Mouse (Mus musculus) bone marrow, adult 2 months (tissue): ENCODE data around the gene Ccr8. TPM values are rescaled to one million over a fixed set of nuclear protein-coding genes. Genes with fewer than 3 reads are reported as not detected.

Source experiments
- H3K27ac ChIP-seq: fragments of 200-500 bp; 2 replicates; pipeline ENCODE4 v1.5.1; 2012; ENCODE audit warnings: low read depth, mild to moderate bottlenecking, control low read depth, inconsistent platforms, low read length; ENCODE audit not compliant: control insufficient read depth, poor library complexity, insufficient read depth
- H3K4me1 ChIP-seq: fragments of 200-500 bp; 2 replicates; pipeline ENCODE4 v1.6.1; 2011; ENCODE audit warnings: low read length; ENCODE audit not compliant: control insufficient read depth, insufficient read depth
- H3K4me3 ChIP-seq: fragments of 200-500 bp; replicated peaks from 2 replicates; pipeline ENCODE3; 2011; ENCODE audit warnings: mild to moderate bottlenecking, low read depth, low read length, control low read depth; ENCODE audit not compliant: control insufficient read depth
- CTCF ChIP-seq: fragments of 200-500 bp; IDR thresholded peaks from 2 replicates; pipeline ENCODE4 v1.5.1; 2011; ENCODE audit warnings: low read length, control low read depth; ENCODE audit not compliant: control insufficient read depth, insufficient read depth
- POLR2A ChIP-seq: fragments of 200-500 bp; IDR thresholded peaks from 2 replicates; pipeline ENCODE4 v1.6.1; 2011; ENCODE audit warnings: low read depth, mild to moderate bottlenecking, control low read depth, low read length, borderline replicate concordance; ENCODE audit not compliant: control insufficient read depth
- WGBS: fragments of 180-500 bp; shearing (Covaris S2); methylation state at CpG from one replicate; pipeline ENCODE4 v1.1.7; 2018; 5-methylcytosine and 5-hydroxymethylcytosine counted together
- polyA plus RNA-seq: library from polyadenylated mRNA; stranded (reverse); fragments of >200 nt; gene quantifications from 2 replicates; pipeline ENCODE4 v1.2.4, GENCODE M21; 2011; ENCODE audit warnings: low replicate concordance; ENCODE audit not compliant: missing spikeins, insufficient read depth, insufficient read length

The Ccr8 gene
- polyA plus RNA-seq, 1 experiment: not detected

DNA sequence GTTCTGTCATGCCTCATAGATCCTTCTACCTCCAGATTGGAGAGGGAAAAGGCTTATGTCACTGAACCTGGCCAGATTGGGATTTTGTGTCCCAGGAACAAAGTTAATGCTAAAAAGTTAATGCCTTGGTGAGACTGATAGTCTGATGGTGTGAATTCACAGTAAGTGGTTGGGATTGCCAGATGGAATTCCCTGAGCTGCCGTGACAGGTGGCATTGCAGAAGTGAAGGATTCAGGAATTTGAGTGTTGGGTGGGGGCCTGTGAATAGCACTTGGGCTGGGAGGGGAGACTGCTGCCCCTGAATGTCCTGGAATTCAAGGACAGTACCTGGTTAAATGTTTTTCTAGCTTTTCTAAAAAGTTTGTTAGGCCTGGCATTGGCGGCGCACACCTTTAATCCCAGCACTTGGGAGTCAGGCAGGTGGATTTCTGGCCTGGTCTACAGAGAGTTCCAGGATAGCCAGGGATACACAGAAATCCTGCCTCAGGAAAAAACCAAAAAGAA, 39.9 kb downstream of the Ccr8 start:
- Histone ChIP-seq H3K4me3 (no peak overlapping the region), H3K4me1 (peaks cover 1% of the 10 kb centered on the region; the same call in 1 of the 2 replicates), H3K27ac (no peak overlapping the region)
- WGBS: 89% methylated on average over 3 of the region's 3 CpGs
- no peak for TF ChIP-seq POLR2A
- no peak for TF ChIP-seq CTCF

DNA sequence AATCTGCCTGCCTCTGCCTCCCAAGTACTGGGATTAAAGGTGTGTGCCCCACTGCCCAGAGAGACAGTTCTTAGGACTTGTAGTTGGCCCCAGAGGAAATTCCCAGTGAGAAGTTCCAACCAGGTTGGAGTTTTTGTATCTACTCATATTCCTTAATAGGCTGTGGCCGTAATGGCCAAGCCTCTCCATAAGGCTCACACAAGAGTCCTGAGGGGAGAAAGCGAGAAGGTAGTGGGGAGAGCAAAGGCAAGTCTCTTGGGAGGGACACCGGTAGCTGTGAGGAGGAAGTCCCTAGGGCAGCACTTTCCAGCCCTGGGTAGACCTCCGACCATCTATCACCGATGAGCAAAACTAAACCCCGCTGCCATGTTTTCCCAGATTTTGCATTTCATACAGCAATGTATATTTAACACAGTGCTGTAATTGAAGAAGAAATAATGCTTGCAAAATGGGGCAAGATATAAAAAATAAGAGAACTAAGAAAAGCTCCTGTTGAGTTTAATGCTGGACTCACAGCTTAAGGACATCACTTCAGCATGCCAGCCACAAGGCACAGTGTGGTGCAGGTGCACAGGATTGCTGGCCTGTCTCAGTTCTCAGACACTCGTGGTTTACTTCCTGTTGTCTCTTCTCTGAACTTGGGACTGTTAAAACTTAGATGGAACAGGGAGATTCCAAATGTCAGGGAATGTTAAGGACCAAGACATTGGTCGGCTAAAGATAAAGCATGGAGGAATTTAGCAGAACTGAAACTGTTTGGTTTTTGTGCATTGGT, 41.3 kb downstream of the Ccr8 start:
- Histone ChIP-seq H3K4me1 (peaks cover 1% of the 10 kb centered on the region; the same call in 1 of the 2 replicates), H3K4me3 (no peak overlapping the region), H3K27ac (no peak overlapping the region)
- 47% methylated on average over 8 of the region's 8 CpGs for WGBS
- TF ChIP-seq POLR2A (no peak), CTCF (no peak)

DNA sequence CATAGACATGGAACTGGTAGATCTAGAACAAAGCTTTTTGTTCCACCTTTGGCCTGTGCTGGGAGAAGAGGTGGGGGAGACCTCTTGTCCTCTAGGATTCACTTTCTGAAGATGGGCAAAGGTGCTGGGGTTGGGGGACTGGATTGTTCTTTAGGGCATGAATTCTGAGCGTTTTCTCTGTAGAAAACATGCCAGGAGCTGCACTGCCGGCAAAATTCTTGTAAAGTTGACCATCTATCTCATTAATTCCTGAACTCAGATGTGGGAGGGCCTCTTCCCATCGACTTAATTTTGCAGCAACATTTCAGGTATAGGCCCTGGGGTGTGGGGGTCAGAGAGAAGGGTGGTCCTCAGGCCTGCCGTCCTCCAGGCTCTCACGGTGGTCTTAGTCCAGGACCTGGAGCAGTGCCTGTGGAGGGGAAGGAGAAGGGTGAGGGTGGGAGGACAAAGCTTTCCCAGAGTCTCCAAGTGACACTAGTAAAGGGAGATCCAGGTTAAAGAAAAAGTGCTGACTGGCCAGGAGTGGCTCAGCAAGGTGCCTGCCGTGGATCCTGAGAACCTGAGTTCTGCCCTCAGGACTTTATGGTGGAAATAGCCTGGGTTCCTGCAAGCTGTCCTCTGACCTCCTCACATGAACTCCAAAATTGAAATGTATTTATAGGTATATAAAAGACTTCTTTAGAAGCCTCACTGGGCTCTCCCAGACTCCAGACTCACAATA, 42.0 kb downstream of the Ccr8 start:
- 72% methylated on average over 6 of the region's 6 CpGs for WGBS
- Histone ChIP-seq H3K4me1 (no peaks in the 10 kb centered on the region; the same call in 1 of the 2 replicates), H3K27ac (no peak overlapping the region), H3K4me3 (no peak overlapping the region)
- TF ChIP-seq POLR2A: no peak
- no peak for TF ChIP-seq CTCF

DNA sequence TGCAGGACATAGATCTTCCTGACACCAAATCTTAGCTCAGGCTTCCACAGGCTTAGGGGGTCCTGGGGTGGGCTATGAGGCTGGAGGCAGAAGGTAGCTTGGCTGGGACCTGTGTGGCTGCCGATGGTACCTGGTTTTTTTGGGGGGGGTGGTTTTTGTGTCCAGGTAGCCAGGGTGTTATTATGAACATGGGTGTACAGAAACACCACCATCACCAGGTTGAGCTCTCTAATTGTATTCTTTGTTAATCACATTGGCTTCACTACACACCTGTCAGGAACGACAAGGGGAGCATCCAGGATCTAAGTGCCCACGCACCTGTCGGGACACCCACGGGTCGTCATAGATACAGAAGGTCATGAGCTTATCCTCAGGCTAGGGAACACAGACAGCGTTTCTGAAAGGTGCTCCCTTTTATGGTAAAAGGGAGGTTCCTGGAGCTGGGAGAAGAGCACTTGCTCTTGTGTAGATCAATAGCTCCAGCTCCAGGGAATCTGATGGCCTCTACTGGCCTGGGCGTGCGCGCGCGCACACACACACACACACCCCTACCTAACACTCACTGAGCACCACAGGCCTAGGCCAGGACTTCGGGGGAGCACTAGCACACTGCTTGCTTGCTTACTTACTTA, 42.7 kb downstream of the Ccr8 start:
- TF ChIP-seq CTCF: no peak
- TF ChIP-seq POLR2A: no peak
- WGBS: 85% methylated on average over 13 of the region's 13 CpGs
- no peaks in the 10 kb centered on the region for H3K4me1 ChIP-seq
- no peak overlapping the region for H3K27ac ChIP-seq
- H3K4me3 ChIP-seq: no peak overlapping the region

DNA sequence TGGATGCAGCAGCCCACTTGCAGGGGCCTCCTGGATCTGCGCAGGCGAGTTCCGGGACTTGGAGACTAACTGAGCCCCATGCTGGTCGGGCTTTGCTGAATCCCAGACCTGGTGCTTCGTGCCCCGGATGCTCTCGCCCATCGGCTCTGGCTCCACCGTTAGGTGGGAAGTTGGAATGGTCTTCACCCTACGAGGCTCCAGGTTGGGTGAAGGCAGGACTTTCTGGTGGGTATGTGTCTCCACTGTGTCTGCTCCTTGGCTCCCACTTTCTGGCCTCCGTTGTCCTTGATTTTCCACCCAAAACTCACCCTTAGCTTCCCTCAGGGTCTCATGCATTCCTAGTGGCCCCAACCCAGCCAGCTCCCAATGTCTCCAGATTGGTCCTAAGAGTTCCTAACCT, 43.5 kb downstream of the Ccr8 start:
- WGBS: 87% methylated on average over 11 of the region's 11 CpGs
- H3K4me3 ChIP-seq: no peak overlapping the region
- H3K27ac ChIP-seq: no peak overlapping the region
- no peak for TF ChIP-seq POLR2A
- no peak for TF ChIP-seq CTCF
- no peaks in the 10 kb centered on the region for H3K4me1 ChIP-seq

DNA sequence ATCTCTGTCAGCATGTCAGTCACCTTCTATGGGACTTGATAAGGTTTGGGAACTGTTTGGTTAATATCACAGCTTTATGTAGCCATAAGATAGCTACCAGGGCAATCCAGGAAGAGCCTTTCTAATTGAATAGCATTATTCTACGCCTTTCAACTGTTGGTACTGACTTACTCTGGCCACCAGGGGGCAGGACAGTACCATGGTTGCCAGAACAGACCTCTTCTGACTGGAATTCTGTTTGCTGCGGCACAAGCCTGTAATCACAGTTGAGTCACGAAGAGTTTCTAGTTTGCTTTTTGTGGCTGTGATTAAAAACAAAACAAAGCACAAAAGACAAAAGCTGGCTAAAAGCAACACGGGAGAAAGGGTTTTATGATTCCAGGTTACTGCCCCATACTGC, 48.7 kb downstream of the Ccr8 start:
- peak; percentile 77 for TF ChIP-seq CTCF
- TF ChIP-seq POLR2A: no peak
- Histone ChIP-seq H3K4me3 (no peak overlapping the region), H3K4me1 (no peaks in the 10 kb centered on the region), H3K27ac (no peak overlapping the region)
- 9% methylated on average over 4 of the region's 4 CpGs for WGBS

DNA sequence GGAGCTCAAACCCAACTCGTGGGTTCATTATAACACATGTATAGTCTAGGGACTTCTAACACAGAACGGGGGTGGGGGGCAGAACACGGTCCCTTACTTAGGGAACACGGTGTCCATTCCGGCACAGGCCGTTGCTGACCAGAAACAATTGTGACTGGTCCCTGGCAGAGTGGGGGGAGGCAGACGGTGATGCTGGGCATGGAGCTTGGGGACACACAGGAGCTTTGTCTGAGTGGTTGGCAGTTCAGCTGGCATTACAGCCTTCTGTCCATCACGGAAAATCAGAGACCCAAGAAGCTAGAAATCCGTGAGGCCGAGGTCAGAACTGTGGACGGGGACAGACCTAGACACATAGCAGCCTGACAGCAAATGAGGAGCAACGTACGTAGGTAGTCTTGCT, 52.6 kb downstream of the Ccr8 start:
- TF ChIP-seq POLR2A (no peak), CTCF (no peak)
- 87% methylated on average over 13 of the region's 13 CpGs for WGBS
- no peaks in the 10 kb centered on the region for H3K4me1 ChIP-seq
- no peak overlapping the region for H3K27ac ChIP-seq
- no peak overlapping the region for H3K4me3 ChIP-seq

Other genes with a start within 250 kb of the Ccr8 start
- gene Wdr48, start 197.2 kb upstream of the Ccr8 start, polyA plus RNA-seq: 18.8 and 22.3 TPM in 2 replicates
- gene Gorasp1, start 154.5 kb upstream of the Ccr8 start, polyA plus RNA-seq: 2.7 and 4.6 TPM in 2 replicates
- 1.5 and 5.0 TPM in 2 replicates for gene Ttc21a, start 154.5 kb upstream of the Ccr8 start, polyA plus RNA-seq
- 6.4 and 19.5 TPM in 2 replicates for gene Csrnp1, start 107.5 kb upstream of the Ccr8 start, polyA plus RNA-seq
- not detected in 2 replicates for gene Xirp1, start 68.5 kb upstream of the Ccr8 start, polyA plus RNA-seq
- 0.97 and 2.7 TPM in 2 replicates for gene Cx3cr1, start 22.2 kb upstream of the Ccr8 start, polyA plus RNA-seq
- 111 and 154 TPM in 2 replicates for gene Slc25a38, start 18.3 kb downstream of the Ccr8 start, polyA plus RNA-seq
- 1,523 and 1,859 TPM in 2 replicates for gene Rpsa, start 35.6 kb downstream of the Ccr8 start, polyA plus RNA-seq
- gene Mobp, start 57.6 kb downstream of the Ccr8 start, polyA plus RNA-seq: 7.3 TPM in 1 of 2 replicates, not detected in the other
- gene Myrip, start 209.4 kb downstream of the Ccr8 start, polyA plus RNA-seq: not detected in 2 replicates